Mouse (Mus musculus) frontal cortex, postnatal 36 days (tissue): Measurements from ENCODE around the gene Glod5.
"Not testable (repeated sequence)": the region's sequence is repeated elsewhere in the genome, so short reads cannot be mapped to it uniquely, and the experiment has no call there.

Experiments used
- DNase-seq, 2 experiments: peaks; one replicate each; pipeline ENCODE4 v3.0.0; 2022; ENCODE audit warnings: low spot score in 2 of 2

The Glod5 gene

DNA sequence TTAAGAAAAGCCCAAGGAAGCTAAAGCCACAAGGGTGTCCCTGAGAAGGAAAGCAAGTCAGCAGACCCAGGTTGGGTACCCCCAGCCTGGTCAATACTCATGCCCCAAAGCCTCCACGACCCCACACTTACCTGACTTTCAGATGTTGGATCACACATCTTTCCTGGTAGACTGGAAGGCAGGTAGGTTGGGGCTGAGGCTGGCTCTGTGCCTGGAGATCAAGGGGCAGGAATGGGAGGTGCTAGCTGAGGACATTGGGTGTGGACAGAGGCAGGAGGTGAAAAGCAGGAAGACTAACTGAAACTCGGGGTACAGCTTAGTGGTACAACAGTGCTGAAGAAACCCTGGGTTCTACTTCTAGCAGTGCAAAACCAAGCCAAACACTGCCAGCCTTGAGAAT, at the start of gene Glod5:
Gene Glod5 (minus strand): TSS at position 207 of the 400 bp plus-strand sequence.
- no peak for DNase-seq

DNA sequence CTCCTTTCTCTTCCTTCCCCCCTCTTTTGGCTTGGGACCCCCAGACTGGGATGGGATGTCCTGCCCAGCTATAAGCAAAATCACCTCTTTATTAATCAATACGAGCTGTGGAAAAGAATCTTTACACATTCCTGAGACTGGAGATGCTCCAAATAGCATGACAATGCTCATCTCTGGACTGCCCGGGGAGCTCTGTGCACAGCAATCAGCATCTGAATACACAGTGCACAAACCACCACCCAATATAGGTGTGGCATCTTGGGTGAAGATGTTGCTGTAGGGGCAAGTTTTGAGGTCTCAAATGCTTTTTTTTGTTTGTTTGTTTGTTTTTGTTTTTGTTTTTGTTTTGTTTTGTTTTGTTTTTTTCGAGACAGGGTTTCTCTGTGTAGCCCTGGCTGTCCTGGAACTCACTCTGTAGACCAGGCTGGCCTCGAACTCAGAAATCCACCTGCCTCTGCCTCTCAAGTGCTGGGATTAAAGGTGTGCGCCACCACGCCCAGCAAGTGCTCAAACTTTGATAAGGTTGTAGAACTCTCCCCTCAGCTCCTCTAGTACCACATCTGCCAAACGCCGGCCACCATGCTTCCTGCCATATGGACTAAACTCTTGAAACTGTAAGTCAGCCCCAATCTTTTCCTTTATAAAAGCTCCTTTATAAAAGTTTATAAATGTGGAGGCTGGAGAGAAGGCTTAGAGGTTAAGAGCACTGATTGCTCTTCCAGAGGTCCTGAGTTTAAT, 32.9 kb upstream of the Glod5 start:
- DNase-seq, result not testable (repeated sequence)

DNA sequence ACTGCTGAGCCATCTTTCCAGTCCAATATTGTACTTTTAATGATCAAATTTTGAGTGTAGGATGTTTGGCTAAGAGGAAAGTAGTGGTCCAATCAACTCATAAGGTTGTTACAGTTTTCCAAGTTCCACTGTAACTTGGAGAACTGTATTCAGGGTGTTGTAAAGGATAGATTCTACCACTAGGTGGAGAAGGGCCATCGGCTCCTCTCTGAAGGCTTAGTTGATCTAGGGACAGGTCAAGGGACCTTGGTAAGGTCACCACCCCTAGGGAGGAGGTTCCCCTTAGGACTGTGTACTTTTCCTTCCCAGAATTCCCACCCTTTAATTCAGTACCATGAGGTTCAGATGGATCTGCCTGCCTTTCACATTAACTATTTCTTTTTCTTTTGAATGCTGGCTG, 14.7 kb upstream of the Glod5 start:
- DNase-seq, result no peak

DNA sequence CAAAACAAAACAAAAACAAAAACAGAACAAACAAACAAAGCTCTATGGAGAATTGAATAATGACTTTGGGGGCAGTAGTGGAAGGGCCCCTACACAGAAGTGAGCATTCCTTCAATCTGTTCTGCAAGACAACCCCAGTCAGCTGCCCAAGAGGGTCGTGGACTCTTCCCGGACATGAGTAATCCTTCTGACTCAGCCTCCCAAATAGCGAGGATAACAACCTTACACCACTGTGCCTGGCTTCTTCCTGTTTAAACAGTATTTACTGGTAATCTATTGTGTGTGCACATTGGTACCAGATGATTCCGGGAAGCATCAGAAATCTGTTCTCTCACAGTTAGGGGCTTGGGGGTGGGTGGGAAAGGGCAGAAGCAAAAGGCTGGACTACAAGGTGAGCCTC, 8.5 kb upstream of the Glod5 start:
- DNase-seq, result no peak

DNA sequence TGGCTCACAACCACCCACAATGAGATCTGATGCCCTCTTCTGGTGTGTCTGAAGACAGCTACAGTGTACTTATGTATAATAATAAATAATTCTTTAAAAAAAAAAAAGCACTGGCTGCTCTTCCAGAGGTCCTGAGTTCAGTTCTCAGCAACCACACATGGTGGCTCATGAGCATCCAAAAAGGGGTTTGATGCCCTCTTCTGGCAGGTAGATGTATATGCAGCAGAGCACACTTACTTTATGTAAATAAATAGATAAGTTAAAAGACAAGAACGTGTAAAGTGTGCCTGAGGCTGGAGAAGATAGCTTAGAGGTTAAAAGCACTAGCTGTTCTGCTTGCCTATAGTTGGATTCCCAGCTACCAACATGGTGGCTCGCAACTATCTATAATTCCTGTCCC, 6.5 kb upstream of the Glod5 start:
- no peak for DNase-seq

DNA sequence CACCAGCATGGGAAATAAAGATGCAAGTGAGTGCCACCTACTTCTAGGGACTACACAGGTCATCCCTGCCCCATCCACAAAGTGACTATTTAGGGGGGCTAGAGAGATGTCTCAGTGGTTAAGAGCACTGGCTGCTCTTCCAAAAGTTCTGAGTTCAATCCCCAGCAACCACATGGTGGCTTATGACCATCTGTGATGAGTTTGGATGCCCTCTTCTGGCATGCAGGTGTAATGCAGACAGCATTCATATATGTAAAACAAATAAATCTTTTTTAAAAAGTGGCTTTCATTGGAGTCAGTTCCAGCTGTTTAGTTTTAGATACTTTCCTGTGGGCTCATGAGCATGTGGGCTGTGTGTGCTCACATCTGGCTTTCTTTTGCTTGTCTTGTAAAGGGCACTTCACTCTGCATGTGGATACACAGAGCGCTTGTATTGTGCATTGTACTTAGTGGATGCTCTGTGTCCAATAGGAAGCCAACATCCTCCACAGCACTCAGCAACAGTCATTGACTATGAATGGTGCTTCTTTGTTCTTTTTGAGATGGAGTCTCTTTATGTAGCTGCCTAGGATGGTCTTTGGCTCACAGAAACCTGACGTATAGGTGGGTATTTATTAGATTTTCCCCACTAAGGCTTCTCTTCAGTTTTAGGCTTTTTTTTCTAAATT, 2.0 kb upstream of the Glod5 start:
- peak in 1 of 2 experiments; percentile 1 for DNase-seq

DNA sequence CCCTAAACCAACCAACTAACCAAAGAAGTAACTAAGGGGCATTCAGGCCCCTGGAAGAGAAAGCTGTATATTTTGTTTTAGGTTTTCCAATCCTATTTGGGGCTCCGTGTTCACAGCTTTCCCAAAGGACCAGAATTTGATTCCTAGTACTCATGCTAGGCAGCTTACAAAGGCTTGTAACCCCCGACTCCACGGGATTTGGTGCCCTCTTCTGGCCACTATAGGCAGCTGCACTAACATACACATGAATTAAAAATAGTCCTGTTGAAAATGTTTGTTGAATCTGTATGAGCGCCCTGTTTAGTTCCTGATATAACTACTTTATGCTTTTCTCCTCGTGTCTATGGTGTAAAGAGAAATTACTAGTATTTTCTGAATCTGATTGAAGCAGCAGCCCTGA, 1.1 kb downstream of the Glod5 start:
- peak; percentile 4 for DNase-seq

DNA sequence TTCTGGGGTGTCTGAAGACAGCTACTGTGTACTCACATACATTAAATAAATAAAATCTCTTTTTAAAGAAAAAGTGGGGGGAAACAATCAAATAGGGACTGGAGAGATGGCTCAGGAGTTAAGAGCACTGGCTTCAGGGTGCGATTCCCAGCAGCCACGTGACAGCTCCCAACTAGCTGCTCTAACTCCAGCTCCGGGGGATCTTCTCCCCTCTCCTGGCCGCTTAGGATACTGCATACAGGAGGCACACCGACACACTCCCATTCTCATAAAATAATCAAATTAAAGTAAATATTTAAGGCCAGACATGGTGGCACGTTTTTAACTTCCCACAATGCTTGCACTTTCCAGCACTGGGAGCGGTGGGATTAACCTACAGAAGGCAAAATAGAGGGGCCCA, 2.6 kb downstream of the Glod5 start:
- DNase-seq, result not testable (repeated sequence)

DNA sequence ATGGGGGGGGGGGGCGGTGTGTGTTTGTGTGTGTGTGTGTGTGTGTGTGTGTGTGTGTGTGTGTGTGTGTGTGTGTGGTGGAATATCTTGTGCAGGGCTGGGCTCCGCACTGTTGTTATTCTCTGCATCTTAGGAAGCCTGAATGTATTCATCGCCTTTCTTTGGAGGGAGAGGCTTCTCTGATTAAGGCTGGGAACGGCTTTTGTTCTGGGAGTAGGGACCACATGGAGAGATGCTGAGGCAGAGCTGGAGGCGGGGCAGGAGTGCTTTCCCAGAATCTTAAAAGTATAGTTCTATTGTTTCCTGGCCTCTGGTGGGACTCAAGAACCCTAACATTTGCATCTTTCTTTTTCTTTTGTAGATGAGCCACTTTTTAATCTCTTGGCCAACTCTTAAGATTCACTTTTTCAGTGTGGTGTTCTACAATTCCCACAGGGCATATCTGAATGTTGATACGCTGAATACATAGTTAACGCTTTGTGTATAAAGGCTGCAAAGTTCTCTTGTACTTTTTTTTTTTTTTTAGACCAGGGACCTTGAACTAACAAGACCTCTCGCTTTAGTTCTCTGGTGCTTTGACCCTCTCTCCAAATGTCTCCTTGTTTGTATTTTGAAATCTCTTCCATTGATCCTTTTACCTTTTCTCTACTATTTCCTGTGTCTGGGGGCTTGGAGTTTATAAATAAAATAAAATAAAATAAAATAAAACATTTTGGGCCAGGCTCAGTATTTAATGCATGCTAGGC, 4.5 kb downstream of the Glod5 start:
- DNase-seq, result no peak

DNA sequence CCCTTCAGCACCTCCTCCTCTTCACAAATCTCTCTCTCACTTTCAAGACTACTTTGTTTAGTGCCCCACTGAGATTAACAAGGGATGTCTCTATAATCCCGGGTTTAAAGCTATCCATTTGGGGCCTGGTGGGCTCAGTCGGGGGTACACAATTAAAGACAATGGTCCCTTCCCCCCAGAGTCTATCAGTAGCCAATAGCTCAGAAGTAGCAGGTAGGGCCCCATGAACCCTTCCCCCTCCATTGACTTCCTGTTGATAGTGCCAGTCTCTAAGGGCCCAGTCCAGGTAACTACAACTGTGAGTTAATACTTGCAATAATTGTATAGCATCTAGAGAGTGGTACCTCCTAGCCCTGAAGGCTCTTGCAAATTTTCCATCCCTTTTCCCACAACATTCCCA, 5.1 kb downstream of the Glod5 start:
- DNase-seq, result no peak

DNA sequence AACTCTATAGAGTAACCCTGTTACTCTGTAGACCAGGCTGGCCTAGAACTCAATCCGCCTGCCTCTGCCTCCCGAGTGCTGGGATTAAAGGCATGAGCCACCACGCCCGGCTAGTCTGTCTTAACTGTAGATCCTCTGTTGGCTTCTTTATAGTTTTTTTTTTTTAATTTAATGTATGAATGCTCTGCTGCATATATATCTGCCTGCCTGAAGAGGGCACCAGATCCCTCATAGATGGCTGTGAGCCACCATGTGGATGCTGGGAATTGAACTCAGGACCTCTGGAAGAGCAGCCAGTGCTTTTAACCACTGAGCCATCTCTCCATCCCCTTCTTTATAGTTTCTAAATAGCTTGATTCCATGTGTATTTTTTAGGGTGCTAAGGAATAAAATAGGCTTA, 8.9 kb downstream of the Glod5 start:
- not testable (repeated sequence) for DNase-seq

DNA sequence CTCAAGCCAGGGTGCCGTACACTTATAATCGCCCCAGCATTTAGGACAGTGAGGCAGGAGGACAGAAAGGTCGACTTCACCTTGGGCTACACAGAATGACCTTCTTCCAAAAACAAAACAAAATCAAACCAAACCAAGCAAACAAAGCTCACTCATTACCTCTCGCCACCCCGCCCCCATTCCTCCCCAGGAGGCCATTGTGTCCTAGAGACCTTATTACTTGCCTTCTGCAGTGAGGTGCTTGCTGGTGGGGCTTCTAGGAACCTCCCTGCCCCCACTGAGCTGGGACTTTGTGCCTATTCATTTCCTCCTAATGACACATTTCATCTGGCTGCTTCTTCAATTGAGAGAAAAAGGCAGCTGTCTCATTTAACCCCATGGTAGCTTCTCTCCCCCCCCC, 9.7 kb downstream of the Glod5 start:
- DNase-seq, result no peak

DNA sequence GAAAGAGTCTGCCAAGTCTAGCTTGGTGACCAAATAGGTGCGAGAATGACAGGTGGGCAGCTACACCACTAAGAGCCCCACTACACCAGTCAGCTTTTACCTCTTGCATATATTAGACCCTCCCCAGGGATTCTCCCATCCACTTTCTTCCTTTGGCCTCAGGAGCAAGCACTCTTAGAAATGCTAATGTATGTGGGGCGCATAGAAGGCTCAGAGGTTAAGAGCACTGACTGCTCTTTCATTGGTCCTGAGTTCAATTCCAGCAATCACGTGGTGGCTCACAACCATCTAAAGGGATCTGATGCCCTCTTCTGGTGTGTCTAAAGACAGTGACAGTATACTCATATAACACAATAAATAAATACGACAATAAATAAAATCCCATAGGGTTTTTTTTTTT, 15.3 kb downstream of the Glod5 start:
- no peak for DNase-seq

DNA sequence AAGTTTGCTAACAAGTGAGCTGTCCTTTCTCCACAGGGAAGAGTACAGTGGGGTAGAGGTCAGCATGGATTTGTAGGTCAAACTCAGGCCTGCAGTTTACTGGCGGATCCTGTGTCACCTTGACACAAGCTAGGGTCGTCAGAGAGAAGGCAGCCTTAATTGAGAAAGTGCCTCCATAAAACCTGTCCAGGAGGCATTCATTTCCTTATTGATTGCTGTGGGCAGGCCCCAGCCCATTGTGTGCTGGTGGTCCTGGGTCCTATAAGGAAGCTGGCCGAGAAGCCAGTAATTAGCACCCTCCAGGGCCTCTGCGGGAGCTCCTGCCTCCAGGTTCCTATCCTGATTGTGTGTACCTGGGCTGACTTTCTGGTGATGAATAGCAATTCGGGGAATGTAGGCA, 16.3 kb downstream of the Glod5 start:
- DNase-seq, result no peak

DNA sequence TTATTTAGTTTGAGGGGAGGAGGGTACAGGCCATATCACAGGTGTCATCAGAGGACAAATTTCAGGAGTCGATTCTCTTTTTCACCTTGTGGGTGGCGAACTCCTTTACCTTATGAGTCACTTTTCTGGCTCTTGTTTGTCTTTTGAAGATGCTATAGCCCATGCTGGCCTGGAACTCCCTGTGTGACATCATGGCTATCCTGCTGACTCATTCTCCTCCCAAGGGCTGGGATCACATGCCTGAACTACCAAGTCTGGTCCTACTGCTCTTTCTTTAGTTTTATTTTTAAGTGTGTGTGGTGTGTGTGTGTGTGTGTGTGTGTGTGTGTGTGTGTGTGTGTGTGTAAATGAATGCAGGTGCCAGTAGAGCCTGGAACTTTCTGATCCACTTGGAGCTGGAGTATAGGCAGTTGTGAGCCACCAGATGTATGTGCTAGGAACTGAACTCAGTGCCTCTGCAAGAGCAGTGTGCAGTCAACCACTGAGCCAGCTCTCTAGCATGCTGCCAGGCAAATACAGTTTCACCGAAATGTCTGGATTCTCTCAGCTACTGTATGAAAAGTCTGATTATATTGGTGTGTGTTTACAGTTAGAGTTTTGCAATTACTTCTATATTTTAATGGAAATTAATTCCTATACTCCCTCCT, 17.6 kb downstream of the Glod5 start:
- no peak for DNase-seq

DNA sequence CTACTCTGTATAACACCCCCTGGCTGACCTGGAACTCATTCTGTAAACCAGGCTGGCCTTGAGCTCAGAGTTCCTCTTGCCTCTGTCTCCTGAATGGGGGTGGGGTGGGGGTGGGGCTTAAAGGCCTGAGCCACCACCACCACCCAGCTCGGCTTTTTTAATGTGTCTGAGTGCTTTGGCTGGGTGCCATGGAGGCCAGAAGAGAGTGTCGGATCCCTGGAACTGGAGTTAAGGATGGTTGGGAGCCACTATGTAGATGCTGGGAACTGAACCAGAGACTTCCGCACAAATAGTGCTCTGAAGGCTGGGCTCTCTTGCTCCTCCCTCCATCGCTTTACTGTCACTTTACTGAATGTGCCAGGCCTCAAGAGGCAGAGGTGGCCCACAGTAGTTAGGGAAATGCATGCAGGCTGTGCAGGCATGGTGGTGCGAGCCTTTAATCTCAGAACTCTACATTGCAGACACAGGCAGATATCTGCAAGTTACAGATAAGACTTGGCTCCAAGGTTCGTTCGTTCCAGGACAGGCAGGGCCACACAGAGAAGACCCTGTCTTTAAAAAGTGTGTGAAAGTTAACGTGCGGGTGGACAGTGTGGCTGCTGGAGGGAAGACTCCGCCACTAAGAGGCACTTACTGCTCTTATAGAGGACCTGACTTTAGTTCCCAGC, 25.1 kb downstream of the Glod5 start:
- DNase-seq, result no peak

DNA sequence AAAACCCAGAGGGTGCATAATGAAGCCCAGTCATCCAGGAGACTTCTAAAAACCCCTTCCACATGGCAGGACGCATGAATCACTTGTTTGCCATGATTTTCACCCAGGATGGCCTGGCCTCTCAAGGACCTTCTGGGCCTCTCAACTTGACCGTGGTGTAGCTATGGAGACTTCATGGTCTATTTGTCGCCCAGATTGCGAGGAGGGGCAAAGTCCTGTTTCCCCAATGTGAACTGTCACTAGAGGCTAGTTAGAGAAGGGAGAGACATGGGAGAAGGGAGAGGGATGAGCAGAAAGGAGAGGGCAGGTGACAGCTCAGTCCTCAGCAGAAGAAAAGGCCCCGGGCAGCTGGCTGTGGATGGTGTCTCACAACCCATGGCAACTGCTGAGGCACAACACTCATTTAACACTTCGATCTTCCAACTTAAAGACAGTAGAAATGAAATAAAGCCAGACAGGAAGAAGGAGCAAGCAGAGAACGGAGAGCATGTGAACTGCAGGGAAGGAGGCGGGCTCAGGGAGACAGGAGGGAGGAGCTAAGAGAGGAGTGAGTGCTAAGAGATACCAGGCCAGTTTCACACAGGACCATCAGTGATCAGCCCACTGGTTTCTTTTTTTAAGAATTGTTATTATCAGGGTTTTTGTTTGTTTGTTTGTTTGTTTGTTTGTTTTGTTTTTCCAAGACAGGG, 25.8 kb downstream of the Glod5 start:
- DNase-seq, result no peak

DNA sequence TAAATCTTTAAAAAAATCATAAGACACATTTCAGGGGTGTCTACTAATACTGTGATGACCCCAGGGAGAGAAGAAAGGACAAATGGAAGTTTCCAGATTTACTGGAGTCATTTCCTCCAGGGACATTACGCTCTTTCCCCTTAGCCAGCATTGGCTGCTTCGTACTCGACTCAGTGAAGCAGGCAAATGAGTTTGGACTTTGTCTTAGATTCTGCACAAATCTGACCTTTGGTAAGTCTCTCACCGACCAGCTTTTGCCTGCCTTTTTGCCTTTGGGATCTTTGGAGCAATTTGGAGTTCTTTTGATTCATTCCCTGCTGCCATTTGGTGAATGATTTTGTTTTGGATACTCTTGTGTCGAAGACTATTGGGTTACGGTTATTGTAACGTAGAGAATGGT, 36.9 kb downstream of the Glod5 start:
- no peak for DNase-seq

DNA sequence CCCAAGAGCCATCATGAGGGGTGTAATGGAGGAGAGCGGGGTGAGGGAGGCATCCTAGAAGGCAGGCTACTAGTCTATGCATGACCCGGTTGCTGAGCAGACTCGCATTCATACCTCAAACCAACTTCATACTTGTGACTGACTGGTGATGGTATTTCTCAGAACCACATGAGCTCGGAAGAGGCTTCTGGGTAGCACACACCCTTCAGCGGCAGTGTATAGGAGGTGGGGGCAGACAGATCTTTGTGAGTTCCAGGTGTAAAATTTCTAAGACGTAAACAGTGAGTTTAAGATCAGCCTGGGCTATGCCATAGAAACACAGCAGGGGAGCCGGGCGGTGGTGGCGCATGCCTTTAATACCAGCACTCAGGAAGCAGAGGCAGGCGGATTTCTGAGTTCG, 40.4 kb downstream of the Glod5 start, which contains the start of gene Gata1:
Gene Gata1 (minus strand): TSS at position 180 of the 400 bp plus-strand sequence.
- DNase-seq, result no peak

DNA sequence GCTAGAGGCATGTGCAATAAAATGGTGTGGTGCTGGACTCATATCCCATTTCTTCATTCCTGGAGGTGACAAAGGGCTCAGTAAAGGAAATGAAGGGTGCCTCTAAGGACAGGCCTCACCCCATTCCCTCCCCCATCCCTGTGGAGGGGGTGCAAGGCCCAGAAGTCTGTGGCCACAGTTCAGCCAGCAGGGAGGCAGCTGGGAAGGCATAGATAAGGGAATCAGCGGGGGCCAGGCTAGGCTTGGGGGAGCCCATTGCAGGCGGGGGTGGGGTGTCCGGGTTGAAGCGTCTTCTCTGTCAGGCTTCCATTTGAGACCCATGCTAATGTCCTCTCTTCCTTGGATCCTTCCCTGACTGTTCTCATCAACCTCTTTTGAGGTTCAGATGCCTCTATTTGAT, 47.0 kb downstream of the Glod5 start:
- DNase-seq, result no peak

DNA sequence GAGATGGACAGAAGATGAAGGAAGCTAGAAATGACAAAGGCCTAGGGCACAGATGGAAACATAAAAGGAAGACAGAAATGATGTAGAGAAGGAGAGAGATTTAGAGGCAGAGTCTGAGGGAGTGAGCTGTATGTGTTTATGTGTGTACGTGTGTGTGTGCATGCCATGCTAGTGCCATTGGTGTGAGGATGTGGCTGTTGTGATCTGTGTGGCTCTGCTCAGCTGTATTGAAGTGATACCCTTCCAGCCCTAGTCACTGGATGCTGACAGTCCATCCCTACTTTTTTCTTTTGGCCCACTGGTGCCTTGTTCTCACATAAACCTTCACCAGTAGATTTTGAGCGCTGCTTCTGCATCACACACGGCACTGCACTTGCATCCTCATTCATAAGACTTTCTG, 49.4 kb downstream of the Glod5 start:
- DNase-seq, result no peak
